Mouse (Mus musculus): ENCODE results near the gene Ppme1.

DNA sequence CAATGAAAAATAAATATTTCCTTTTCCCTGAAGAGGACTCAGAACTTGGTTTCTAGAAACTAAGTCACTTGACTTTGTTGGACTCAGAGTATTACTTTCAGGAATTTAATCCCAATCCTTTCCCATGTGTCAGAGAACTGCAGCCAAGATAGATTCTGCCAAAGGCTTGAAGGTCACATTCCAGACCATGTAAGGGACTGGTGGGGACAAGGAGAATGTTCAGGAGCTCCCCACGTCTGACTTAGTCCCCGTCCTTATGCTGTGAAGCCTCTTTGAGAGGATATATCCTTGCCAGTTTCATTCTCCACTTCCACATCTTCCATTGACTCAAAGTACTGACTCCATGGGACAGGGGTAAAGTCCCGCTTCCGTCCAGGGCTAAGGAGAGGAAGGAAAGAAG lies 17.1 kb downstream of the Ppme1 start:
- TF ChIP-seq CTCF (IDR thresholded peaks at IDR 0.05) (no peak), EP300 (IDR thresholded peaks at IDR 0.05) (no peak)
